Comparison of ENCODE assay signal across 10 mouse cellular contexts in genomic region chr6:110137043-110137650, GRCm38 (mm10).
DNase-seq lines count a peak whose midpoint lies in the region; ATAC-seq and TF ChIP-seq lines count a peak whose summit lies in the region.
"Had no signal": no experiment of that assay in that cellular context is flagged by ENCODE, and none has a peak within 500 bp of the region (broad histone marks: within the 10 kb centered on the region; RNA-seq: fewer than 3 reads in every experiment).

No protein-coding gene starts in this region.

- peak; percentile 91 for ATAC-seq in lung, embryonic 14.5 days (ENCODE audit: insufficient read depth)
- no peak for ATAC-seq in CD4-positive, CD25-positive, alpha-beta regulatory T cell, adult 4 months

- no peaks in the 10 kb centered on the region for H3K4me1 ChIP-seq in lung, embryonic 14.5 days (ENCODE audit: insufficient read depth)
- H3K4me1 ChIP-seq: hindbrain, embryonic 13.5 days had no signal

- no peaks in the 10 kb centered on the region for H3K9me3 ChIP-seq in lung, embryonic 14.5 days (ENCODE audit: low read depth, low read length)
- H3K9me3 ChIP-seq: G1E; hindbrain, embryonic 13.5 days had no signal

- no peak overlapping the region for H3K9ac ChIP-seq in lung, embryonic 14.5 days
- H3K9ac ChIP-seq: hindbrain, embryonic 13.5 days had no signal

- no peaks in the 10 kb centered on the region for H3K27me3 ChIP-seq in lung, embryonic 14.5 days (ENCODE audit: insufficient read depth, low read length)
- H3K27me3 ChIP-seq: hindbrain, embryonic 13.5 days had no signal

- DNase-seq in lung, embryonic 14.5 days: peak; percentile 59
- DNase-seq in lung, postnatal 36 days: no peak
- DNase-seq in fibroblast of lung, adult 2 months (ENCODE audit: low read depth): peak; percentile 43
- peak; percentile 17 to 73 for DNase-seq in layer of hippocampus, adult 2 months (ENCODE audit: low spot score in 2 of 2)
- peak; percentile 66 to 72 for DNase-seq in right cerebral cortex, adult 2 months (ENCODE audit: low spot score in 2 of 2)
- DNase-seq in urinary bladder, postnatal 36 days (ENCODE audit: low spot score in 2 of 2): no peak
- DNase-seq: adrenal gland, postnatal 36 days had no signal

- no peaks in the 10 kb centered on the region for H3K36me3 ChIP-seq in lung, embryonic 14.5 days (ENCODE audit: insufficient read depth)
- H3K36me3 ChIP-seq: G1E; hindbrain, embryonic 13.5 days had no signal

- no peak for TF ChIP-seq CTCF in lung, embryonic 14.5 days (IDR thresholded peaks at IDR 0.05; ENCODE audit: low read depth)
- TF ChIP-seq CTCF in layer of hippocampus, adult 2 months (conservative IDR thresholded peaks at IDR 0.05): no peak

- H3K4me2 ChIP-seq in lung, embryonic 14.5 days: no peak overlapping the region
- H3K4me2 ChIP-seq: hindbrain, embryonic 13.5 days had no signal

- 19% methylated on average over 7 of the region's 7 CpGs for WGBS in lung, embryonic 14.5 days

- H3K27ac ChIP-seq in lung, embryonic 14.5 days (ENCODE audit: low read depth): no peak overlapping the region
- peak overlapping the region; percentile 46; the same call in 1 of the 2 replicates for H3K27ac ChIP-seq in layer of hippocampus, adult 2 months
- H3K27ac ChIP-seq: hindbrain, embryonic 13.5 days had no signal

- no peak overlapping the region for H3K4me3 ChIP-seq in lung, embryonic 14.5 days (ENCODE audit: low read depth, low read length)
- no peak overlapping the region for H3K4me3 ChIP-seq in layer of hippocampus, adult 2 months
- H3K4me3 ChIP-seq: hindbrain, embryonic 13.5 days had no signal

Comparison
In these comparisons a context has a peak if more than half of its experiments do, and no peak if none do; other contexts are left out.
1. DNase-seq: peak in lung, embryonic 14.5 days (single experiment), fibroblast of lung, adult 2 months (single experiment), layer of hippocampus, adult 2 months (2 of 2) and right cerebral cortex, adult 2 months (2 of 2); none in lung, postnatal 36 days (single experiment) and urinary bladder, postnatal 36 days (0 of 2).